Mouse (Mus musculus): ENCODE data around the gene Styx. TPM values are rescaled to one million over a fixed set of nuclear protein-coding genes. Genes with fewer than 3 reads are reported as not detected.

Gene Styx
- polyA plus RNA-seq, 1 experiment from 2014 or later, result 49.3 TPM

DNA sequence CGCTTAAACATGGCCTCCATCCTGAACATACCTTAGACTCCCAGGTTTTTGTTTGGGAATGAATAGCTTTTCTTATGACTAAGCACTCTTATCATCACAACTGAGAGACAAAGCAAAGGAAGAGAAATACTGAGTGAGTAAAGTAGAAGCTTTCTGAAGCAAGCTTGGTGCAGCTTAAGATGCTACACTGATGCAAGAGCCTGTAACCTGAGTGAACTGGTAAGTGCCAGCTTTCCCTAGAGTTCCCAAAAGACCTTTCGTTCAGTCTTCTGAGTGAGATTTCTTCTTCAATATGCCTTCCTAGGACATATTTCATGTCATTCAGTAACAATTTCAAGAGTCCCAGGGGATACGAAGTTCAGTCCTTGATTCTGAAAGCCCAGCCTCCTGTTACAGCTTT, 29.8 kb upstream of the Styx start:
- Histone ChIP-seq H3K4me1 (peaks cover 14% of the 10 kb centered on the region), H3K9me3 (no peaks in the 10 kb centered on the region), H3K4me3 (no peak overlapping the region), H3K27ac (replicated peaks) (no peak overlapping the region), H3K36me3 (replicated peaks) (no peaks in the 10 kb centered on the region), H3K27me3 (replicated peaks; ENCODE audit: low read depth, poor library complexity, severe bottlenecking) (no peaks in the 10 kb centered on the region)
- WGBS, result 80% methylated on average over 3 of the region's 3 CpGs
- no peak for DNase-seq (ENCODE audit: low spot score)

GRCm38 (mm10) chr14:45321622-45322021, 29.3 kb upstream of the Styx start:
- Histone ChIP-seq H3K27me3 (replicated peaks; ENCODE audit: low read depth, poor library complexity, severe bottlenecking) (no peaks in the 10 kb centered on the region), H3K27ac (replicated peaks) (no peak overlapping the region), H3K36me3 (replicated peaks) (no peaks in the 10 kb centered on the region), H3K4me3 (no peak overlapping the region), H3K4me1 (peaks cover 14% of the 10 kb centered on the region), H3K9me3 (no peaks in the 10 kb centered on the region)
- WGBS, result 82% methylated on average over 5 of the region's 5 CpGs
- no peak for DNase-seq (ENCODE audit: low spot score)

GRCm38 (mm10) chr14:45322450-45322849, 28.4 kb upstream of the Styx start:
- H3K4me3 ChIP-seq, result no peak overlapping the region
- no peaks in the 10 kb centered on the region for H3K9me3 ChIP-seq
- DNase-seq (ENCODE audit: low spot score), result no peak
- H3K4me1 ChIP-seq, result peaks cover 8% of the 10 kb centered on the region
- H3K27ac ChIP-seq (replicated peaks), result no peak overlapping the region
- H3K27me3 ChIP-seq (replicated peaks; ENCODE audit: low read depth, poor library complexity, severe bottlenecking), result no peaks in the 10 kb centered on the region
- 87% methylated on average over 2 of the region's 2 CpGs for WGBS
- no peaks in the 10 kb centered on the region for H3K36me3 ChIP-seq (replicated peaks)

DNA sequence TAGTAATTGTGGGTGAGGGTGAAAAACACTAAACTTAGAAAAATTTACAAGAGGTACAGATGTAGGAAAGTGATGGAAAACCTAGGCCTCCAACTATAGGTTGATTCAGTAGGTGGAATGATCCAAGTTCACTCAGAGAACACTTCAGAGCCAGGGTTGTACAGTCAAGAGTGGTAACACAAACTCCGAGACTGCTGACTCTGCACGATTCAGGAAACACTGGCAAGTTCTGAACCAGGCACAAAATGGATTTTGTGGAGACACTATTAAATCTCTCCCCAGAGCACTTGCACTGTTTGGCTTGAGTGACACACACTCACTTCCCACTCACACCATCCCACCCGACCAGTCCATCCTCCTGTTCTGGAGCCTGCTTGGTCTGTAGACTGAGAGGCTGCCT, 27.6 kb upstream of the Styx start:
- H3K36me3 ChIP-seq (replicated peaks), result no peaks in the 10 kb centered on the region
- no peaks in the 10 kb centered on the region for H3K9me3 ChIP-seq
- no peak overlapping the region for H3K27ac ChIP-seq (replicated peaks)
- WGBS, result 85% methylated on average over 3 of the region's 3 CpGs
- no peaks in the 10 kb centered on the region for H3K27me3 ChIP-seq (replicated peaks; ENCODE audit: low read depth, poor library complexity, severe bottlenecking)
- no peak for DNase-seq (ENCODE audit: low spot score)
- H3K4me1 ChIP-seq, result peaks cover 7% of the 10 kb centered on the region; the same call in 1 of the 2 replicates
- no peak overlapping the region for H3K4me3 ChIP-seq

DNA sequence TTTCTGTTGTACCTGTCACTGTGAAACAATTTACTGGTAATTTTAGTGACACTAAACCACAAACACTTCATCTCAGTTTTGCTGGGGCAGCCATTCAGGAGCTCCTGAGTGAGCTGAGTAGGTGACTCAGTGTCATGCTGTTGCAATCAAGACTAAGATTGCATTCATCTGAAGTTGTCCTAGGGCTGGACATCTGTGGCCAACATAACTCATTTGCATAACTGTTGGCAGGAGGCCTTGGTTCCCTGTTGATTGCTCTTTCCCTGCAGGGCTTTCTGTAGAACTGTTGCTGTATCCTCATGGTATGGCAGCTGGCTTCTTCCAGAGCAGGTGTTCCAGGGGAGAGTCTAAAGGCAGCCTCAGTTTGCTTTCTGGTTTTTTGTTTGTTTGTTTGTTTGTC, 25.4 kb upstream of the Styx start:
- DNase-seq (ENCODE audit: low spot score), result no peak
- Histone ChIP-seq H3K36me3 (replicated peaks) (no peaks in the 10 kb centered on the region), H3K9me3 (no peaks in the 10 kb centered on the region), H3K4me3 (no peak overlapping the region), H3K27ac (replicated peaks) (no peak overlapping the region), H3K27me3 (replicated peaks; ENCODE audit: low read depth, poor library complexity, severe bottlenecking) (no peaks in the 10 kb centered on the region), H3K4me1 (peaks cover 7% of the 10 kb centered on the region; the same call in 1 of the 2 replicates)

DNA sequence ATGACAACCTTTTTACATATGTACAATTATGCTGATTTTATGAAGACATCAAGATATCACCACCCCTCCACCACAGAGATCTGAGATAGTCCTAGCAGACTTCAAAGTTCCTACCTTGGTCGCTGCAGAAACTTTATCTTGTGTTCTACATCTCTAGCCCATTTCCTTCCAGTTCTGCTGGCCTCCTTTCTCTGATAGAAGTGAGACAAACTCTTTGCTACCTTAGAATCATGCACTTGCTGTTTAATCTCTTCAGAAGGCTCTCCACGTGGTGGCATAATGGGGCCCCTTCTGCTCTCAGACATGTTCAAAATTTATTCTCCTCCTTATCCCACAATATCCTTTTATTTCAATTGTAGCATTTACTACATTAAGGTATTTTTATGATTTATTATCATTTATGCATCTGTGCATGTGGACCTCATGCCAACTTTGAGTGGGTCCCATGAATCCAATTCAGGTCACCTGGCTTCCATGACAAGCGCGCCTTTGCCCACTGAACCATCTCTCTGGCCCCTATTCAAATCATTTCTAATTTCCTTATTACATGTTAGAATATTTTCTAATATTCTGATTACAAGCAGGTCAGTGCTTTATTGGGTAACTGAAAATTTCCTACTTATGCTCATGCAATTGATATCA, 22.7 kb upstream of the Styx start:
- Histone ChIP-seq H3K4me3 (no peak overlapping the region), H3K9me3 (no peaks in the 10 kb centered on the region), H3K36me3 (replicated peaks) (peaks cover 22% of the 10 kb centered on the region), H3K4me1 (peaks cover 15% of the 10 kb centered on the region), H3K27me3 (replicated peaks; ENCODE audit: low read depth, poor library complexity, severe bottlenecking) (no peaks in the 10 kb centered on the region), H3K27ac (replicated peaks) (no peak overlapping the region)
- WGBS, result 88% methylated on average over 4 of the region's 4 CpGs
- DNase-seq (ENCODE audit: low spot score), result no peak

DNA sequence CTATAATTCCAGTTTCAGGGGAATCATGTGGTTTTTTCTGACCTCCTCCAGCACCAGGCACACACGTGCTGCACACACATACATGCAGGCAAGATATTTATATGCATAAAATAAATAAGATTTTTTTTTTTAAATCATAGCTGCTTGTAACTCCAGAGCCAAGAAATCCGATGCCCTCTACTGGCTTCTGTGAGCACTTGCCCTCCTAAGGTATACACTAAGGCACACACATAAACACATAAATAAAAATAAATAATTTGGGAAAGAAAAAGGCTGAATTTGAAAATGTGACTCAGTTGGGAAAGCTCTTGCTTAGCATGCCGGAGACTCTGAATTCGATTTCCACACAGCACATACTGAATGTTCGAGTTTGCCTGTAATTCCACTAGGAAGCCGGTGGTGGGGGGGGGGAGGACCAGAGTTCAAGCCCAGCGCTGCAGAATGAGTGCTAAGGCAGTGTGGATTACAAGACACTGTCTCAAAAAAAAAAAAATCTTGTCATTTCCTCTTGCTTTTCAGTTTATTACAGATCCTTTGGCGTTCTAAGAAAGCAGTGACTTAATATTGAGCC, 21.8 kb upstream of the Styx start:
- H3K36me3 ChIP-seq (replicated peaks), result peaks cover 31% of the 10 kb centered on the region
- H3K27ac ChIP-seq (replicated peaks), result peak overlapping the region; percentile 97
- peaks cover 15% of the 10 kb centered on the region for H3K4me1 ChIP-seq
- H3K4me3 ChIP-seq, result peak overlapping the region; percentile 93
- no peaks in the 10 kb centered on the region for H3K27me3 ChIP-seq (replicated peaks; ENCODE audit: low read depth, poor library complexity, severe bottlenecking)
- H3K9me3 ChIP-seq, result no peaks in the 10 kb centered on the region
- no peak for DNase-seq (ENCODE audit: low spot score)
- WGBS, result 13% methylated on average over 8 of the region's 8 CpGs

DNA sequence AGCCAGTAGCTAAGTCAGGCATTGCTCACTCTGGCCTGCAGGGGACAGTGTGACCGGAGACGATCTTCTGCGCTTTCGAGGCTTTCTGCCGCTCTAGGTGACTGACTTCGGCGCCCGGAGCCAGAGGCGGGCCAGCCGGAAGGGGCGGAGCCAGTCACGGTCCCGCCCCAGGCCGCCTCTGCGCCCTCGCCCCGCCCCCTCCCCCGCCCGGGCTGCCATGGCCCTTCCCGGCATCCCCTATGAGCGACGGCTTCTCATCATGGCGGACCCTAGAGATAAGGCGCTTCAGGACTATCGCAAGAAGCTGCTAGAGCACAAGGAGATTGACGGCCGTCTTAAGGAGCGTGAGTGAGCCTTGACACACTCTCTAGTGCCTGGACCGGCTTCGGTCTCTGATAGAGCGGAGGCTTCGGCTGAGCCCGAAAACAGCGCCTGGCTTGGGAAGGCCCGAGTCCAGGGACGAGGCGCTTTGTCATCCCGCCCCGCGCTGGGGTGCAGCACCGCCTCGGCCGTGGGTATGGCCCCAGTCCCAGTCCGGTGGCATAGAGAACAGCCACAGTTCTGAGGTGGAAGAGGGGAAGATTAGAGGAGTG, 21.2 kb upstream of the Styx start, which contains the start of gene Psmc6:
Psmc6 (plus strand) TSS at position 200 of the 593 bp plus-strand sequence.
- WGBS, result under 1% methylated on average over 44 of the region's 44 CpGs
- H3K4me3 ChIP-seq, result peak within 1 kb of the TSS; percentile 93
- H3K27ac ChIP-seq (replicated peaks), result peak within 1 kb of the TSS; percentile 97
- peak; percentile 97 for DNase-seq (ENCODE audit: low spot score)
- H3K36me3 ChIP-seq (replicated peaks), result peaks cover 37% of the 10 kb centered on the region
- H3K9me3 ChIP-seq, result no peaks in the 10 kb centered on the region
- H3K27me3 ChIP-seq (replicated peaks; ENCODE audit: low read depth, poor library complexity, severe bottlenecking), result no peaks in the 10 kb centered on the region
- peaks cover 15% of the 10 kb centered on the region for H3K4me1 ChIP-seq

GRCm38 (mm10) chr14:45364211-45365195, 13.6 kb downstream of the Styx start:
- WGBS, result 77% methylated on average over 16 of the region's 16 CpGs
- Histone ChIP-seq H3K4me1 (peaks cover 15% of the 10 kb centered on the region; the same call in 1 of the 2 replicates), H3K27me3 (replicated peaks; ENCODE audit: low read depth, poor library complexity, severe bottlenecking) (no peaks in the 10 kb centered on the region), H3K4me3 (no peak overlapping the region), H3K36me3 (replicated peaks) (peaks cover 45% of the 10 kb centered on the region), H3K27ac (replicated peaks) (peak overlapping the region; percentile 63), H3K9me3 (peaks cover 3% of the 10 kb centered on the region; the same call in 1 of the 2 replicates)
- no peak for DNase-seq (ENCODE audit: low spot score)

DNA sequence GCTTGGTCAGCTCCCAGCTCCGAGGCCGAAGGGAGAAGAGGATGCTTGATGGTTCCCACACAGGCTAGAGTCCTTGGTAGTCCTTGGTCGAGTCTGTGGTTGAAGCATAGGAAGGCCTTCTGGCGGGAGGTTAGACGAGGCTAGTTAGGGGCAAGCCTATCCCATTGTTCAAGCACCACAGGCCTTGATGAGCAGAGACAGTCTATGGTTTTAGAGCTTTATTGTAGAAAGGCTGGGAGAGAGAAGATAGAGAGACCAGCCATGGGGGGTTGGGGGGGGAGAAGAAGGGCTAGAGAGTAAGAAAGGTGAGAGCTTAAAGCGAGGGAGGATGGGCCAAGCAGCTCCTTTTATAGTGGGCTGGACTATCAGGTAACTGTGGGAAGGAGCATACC, 14.3 kb downstream of the Styx start:
- Histone ChIP-seq H3K9me3 (peaks cover 5% of the 10 kb centered on the region; the same call in 1 of the 2 replicates), H3K27me3 (replicated peaks; ENCODE audit: low read depth, poor library complexity, severe bottlenecking) (no peaks in the 10 kb centered on the region), H3K27ac (replicated peaks) (peak overlapping the region; percentile 63; the same call in 1 of the 2 replicates), H3K4me1 (peaks cover 15% of the 10 kb centered on the region; the same call in 1 of the 2 replicates), H3K36me3 (replicated peaks) (peaks cover 47% of the 10 kb centered on the region), H3K4me3 (no peak overlapping the region)
- DNase-seq (ENCODE audit: low spot score), result no peak
- WGBS, result 84% methylated on average over 6 of the region's 6 CpGs

- H3K27ac ChIP-seq (replicated peaks), result no peak overlapping the region
- no peaks in the 10 kb centered on the region for H3K9me3 ChIP-seq
- no peaks in the 10 kb centered on the region for H3K4me1 ChIP-seq
- H3K27me3 ChIP-seq (replicated peaks; ENCODE audit: low read depth, poor library complexity, severe bottlenecking), result no peaks in the 10 kb centered on the region
- no peak overlapping the region for H3K4me3 ChIP-seq
- H3K36me3 ChIP-seq (replicated peaks), result peaks cover 51% of the 10 kb centered on the region
- WGBS, result 92% methylated on average over 3 of the region's 3 CpGs
- no peak for DNase-seq (ENCODE audit: low spot score)
Measured at GRCm38 (mm10) chr14:45378771-45379170, 27.9 kb downstream of the Styx start.

- H3K27me3 ChIP-seq (replicated peaks; ENCODE audit: low read depth, poor library complexity, severe bottlenecking), result no peaks in the 10 kb centered on the region
- no peak for DNase-seq (ENCODE audit: low spot score)
- H3K27ac ChIP-seq (replicated peaks), result no peak overlapping the region
- peaks cover 58% of the 10 kb centered on the region for H3K36me3 ChIP-seq (replicated peaks)
- H3K4me3 ChIP-seq, result no peak overlapping the region
- 93% methylated on average over 6 of the region's 6 CpGs for WGBS
- H3K9me3 ChIP-seq, result no peaks in the 10 kb centered on the region
- no peaks in the 10 kb centered on the region for H3K4me1 ChIP-seq
Measured at GRCm38 (mm10) chr14:45380756-45381155, 29.9 kb downstream of the Styx start.
